Mouse (Mus musculus): Measurements from ENCODE around the gene Chpt1. TPM values are rescaled to one million over a fixed set of nuclear protein-coding genes. Genes with fewer than 3 reads are reported as not detected.
A peak's percentile ranks its signal among the peaks of the same experiment; 100 is the strongest.

Chpt1 gene
- polyA plus RNA-seq, 1 experiment from 2014 or later = 11.5 TPM

GRCm38 (mm10) chr10:88510503-88511271 lies 6.8 kb upstream of the Chpt1 start:
- H3K36me3 ChIP-seq = no peaks in the 10 kb centered on the region
- H3K9ac ChIP-seq (replicated peaks) = no peak overlapping the region
- H3K4me3 ChIP-seq = no peak overlapping the region
- no peak for ATAC-seq (replicated peaks)
- H3K9me3 ChIP-seq = no peaks in the 10 kb centered on the region
- no peak overlapping the region for H3K27ac ChIP-seq (replicated peaks)
- no peak overlapping the region for H3K4me2 ChIP-seq (replicated peaks)
- 80% methylated on average over 12 of the region's 12 CpGs for WGBS
- no peaks in the 10 kb centered on the region for H3K27me3 ChIP-seq
- H3K4me1 ChIP-seq = no peaks in the 10 kb centered on the region

GRCm38 (mm10) chr10:88507691-88508143 lies 3.8 kb upstream of the Chpt1 start:
- no peak overlapping the region for H3K9ac ChIP-seq (replicated peaks)
- H3K4me1 ChIP-seq = peaks cover 10% of the 10 kb centered on the region
- no peak for ATAC-seq (replicated peaks)
- H3K4me2 ChIP-seq (replicated peaks) = no peak overlapping the region
- no peak overlapping the region for H3K27ac ChIP-seq (replicated peaks)
- H3K27me3 ChIP-seq = no peaks in the 10 kb centered on the region
- no peaks in the 10 kb centered on the region for H3K36me3 ChIP-seq
- WGBS = 84% methylated on average over 7 of the region's 7 CpGs
- H3K4me3 ChIP-seq = no peak overlapping the region
- no peaks in the 10 kb centered on the region for H3K9me3 ChIP-seq

GRCm38 (mm10) chr10:88505256-88505655 lies 1.4 kb upstream of the Chpt1 start:
- Histone ChIP-seq H3K4me2 (replicated peaks) (no peak overlapping the region), H3K4me1 (peaks cover 20% of the 10 kb centered on the region), H3K36me3 (no peaks in the 10 kb centered on the region), H3K27me3 (no peaks in the 10 kb centered on the region), H3K27ac (replicated peaks) (no peak overlapping the region), H3K9me3 (no peaks in the 10 kb centered on the region), H3K4me3 (no peak overlapping the region), H3K9ac (replicated peaks) (no peak overlapping the region)
- WGBS = 50% methylated on average over 5 of the region's 5 CpGs
- ATAC-seq (replicated peaks) = no peak

- Histone ChIP-seq H3K9ac (replicated peaks) (no peak overlapping the region), H3K36me3 (no peaks in the 10 kb centered on the region), H3K4me2 (replicated peaks) (peak overlapping the region; percentile 83), H3K27ac (replicated peaks) (no peak overlapping the region), H3K27me3 (no peaks in the 10 kb centered on the region), H3K4me1 (peaks cover 20% of the 10 kb centered on the region), H3K9me3 (no peaks in the 10 kb centered on the region), H3K4me3 (peak overlapping the region; percentile 88; the same call in 1 of the 2 replicates)
- 55% methylated on average over 3 of the region's 3 CpGs for WGBS
- ATAC-seq (replicated peaks) = no peak
Observed at GRCm38 (mm10) chr10:88504481-88504880, 608 bp upstream of the Chpt1 start.

- H3K9me3 ChIP-seq = no peaks in the 10 kb centered on the region
- H3K4me1 ChIP-seq = peaks cover 20% of the 10 kb centered on the region
- peak overlapping the region; percentile 88 for H3K4me3 ChIP-seq
- H3K27me3 ChIP-seq = no peaks in the 10 kb centered on the region
- WGBS = 55% methylated on average over 4 of the region's 4 CpGs
- peak overlapping the region; percentile 83 for H3K4me2 ChIP-seq (replicated peaks)
- ATAC-seq (replicated peaks) = no peak
- peak overlapping the region; percentile 84 for H3K9ac ChIP-seq (replicated peaks)
- H3K36me3 ChIP-seq = no peaks in the 10 kb centered on the region
- H3K27ac ChIP-seq (replicated peaks) = peak overlapping the region; percentile 78; the same call in 1 of the 2 replicates
Observed at GRCm38 (mm10) chr10:88502919-88503318, 954 bp downstream of the Chpt1 start.

GRCm38 (mm10) chr10:88501886-88502765 lies 1.7 kb downstream of the Chpt1 start:
- no peak overlapping the region for H3K9ac ChIP-seq (replicated peaks)
- H3K4me2 ChIP-seq (replicated peaks) = no peak overlapping the region; the same call in 1 of the 2 replicates
- H3K36me3 ChIP-seq = no peaks in the 10 kb centered on the region
- H3K4me1 ChIP-seq = peaks cover 20% of the 10 kb centered on the region
- no peak overlapping the region for H3K27ac ChIP-seq (replicated peaks)
- WGBS = 42% methylated on average over 13 of the region's 13 CpGs
- no peak for ATAC-seq (replicated peaks)
- no peak overlapping the region for H3K4me3 ChIP-seq
- H3K9me3 ChIP-seq = no peaks in the 10 kb centered on the region
- H3K27me3 ChIP-seq = no peaks in the 10 kb centered on the region

GRCm38 (mm10) chr10:88501370-88501769 lies 2.5 kb downstream of the Chpt1 start:
- Histone ChIP-seq H3K27ac (replicated peaks) (no peak overlapping the region), H3K4me1 (peaks cover 20% of the 10 kb centered on the region), H3K4me2 (replicated peaks) (no peak overlapping the region), H3K36me3 (no peaks in the 10 kb centered on the region), H3K9ac (replicated peaks) (no peak overlapping the region), H3K4me3 (no peak overlapping the region), H3K27me3 (no peaks in the 10 kb centered on the region), H3K9me3 (no peaks in the 10 kb centered on the region)
- WGBS = 91% methylated on average over 10 of the region's 10 CpGs
- no peak for ATAC-seq (replicated peaks)

GRCm38 (mm10) chr10:88499993-88500392 lies 3.9 kb downstream of the Chpt1 start:
- no peak overlapping the region for H3K27ac ChIP-seq (replicated peaks)
- no peak overlapping the region for H3K9ac ChIP-seq (replicated peaks)
- 74% methylated on average over 5 of the region's 5 CpGs for WGBS
- no peaks in the 10 kb centered on the region for H3K27me3 ChIP-seq
- peaks cover 20% of the 10 kb centered on the region for H3K4me1 ChIP-seq
- no peak for ATAC-seq (replicated peaks)
- no peak overlapping the region for H3K4me2 ChIP-seq (replicated peaks)
- H3K4me3 ChIP-seq = no peak overlapping the region
- H3K9me3 ChIP-seq = no peaks in the 10 kb centered on the region
- no peaks in the 10 kb centered on the region for H3K36me3 ChIP-seq

GRCm38 (mm10) chr10:88496864-88497564 lies 6.9 kb downstream of the Chpt1 start:
- no peak overlapping the region for H3K4me2 ChIP-seq (replicated peaks)
- H3K27me3 ChIP-seq = no peaks in the 10 kb centered on the region
- 81% methylated on average over 11 of the region's 11 CpGs for WGBS
- H3K9me3 ChIP-seq = no peaks in the 10 kb centered on the region
- H3K4me3 ChIP-seq = no peak overlapping the region
- no peak for ATAC-seq (replicated peaks)
- no peak overlapping the region for H3K9ac ChIP-seq (replicated peaks)
- no peaks in the 10 kb centered on the region for H3K36me3 ChIP-seq
- no peak overlapping the region for H3K27ac ChIP-seq (replicated peaks)
- peaks cover 3% of the 10 kb centered on the region; the same call in 1 of the 2 replicates for H3K4me1 ChIP-seq

GRCm38 (mm10) chr10:88494959-88495587 lies 8.8 kb downstream of the Chpt1 start:
- WGBS = 84% methylated on average over 4 of the region's 4 CpGs
- Histone ChIP-seq H3K9ac (replicated peaks) (no peak overlapping the region), H3K4me2 (replicated peaks) (no peak overlapping the region), H3K9me3 (no peaks in the 10 kb centered on the region), H3K4me3 (no peak overlapping the region), H3K36me3 (no peaks in the 10 kb centered on the region), H3K4me1 (no peaks in the 10 kb centered on the region), H3K27ac (replicated peaks) (no peak overlapping the region), H3K27me3 (no peaks in the 10 kb centered on the region)
- no peak for ATAC-seq (replicated peaks)

- no peak overlapping the region for H3K9ac ChIP-seq (replicated peaks)
- no peaks in the 10 kb centered on the region for H3K4me1 ChIP-seq
- no peak overlapping the region for H3K4me2 ChIP-seq (replicated peaks)
- H3K9me3 ChIP-seq = no peaks in the 10 kb centered on the region
- no peaks in the 10 kb centered on the region for H3K27me3 ChIP-seq
- no peaks in the 10 kb centered on the region for H3K36me3 ChIP-seq
- H3K27ac ChIP-seq (replicated peaks) = no peak overlapping the region
- no peak overlapping the region for H3K4me3 ChIP-seq
- no peak for ATAC-seq (replicated peaks)
- 73% methylated on average over 8 of the region's 8 CpGs for WGBS
Observed at GRCm38 (mm10) chr10:88492658-88493057, 11.2 kb downstream of the Chpt1 start.
